Mouse (Mus musculus) lung, adult 18-20 months (tissue): ENCODE data around the gene Ubxn1.
A peak's percentile ranks its signal among the peaks of the same experiment; 100 is the strongest.

Experiments
- DNase-seq, 2 experiments: peaks; one replicate each; pipeline ENCODE4 v3.0.0; 2022; ENCODE audit warnings: mixed read lengths in 2 of 2

Gene Ubxn1

DNA sequence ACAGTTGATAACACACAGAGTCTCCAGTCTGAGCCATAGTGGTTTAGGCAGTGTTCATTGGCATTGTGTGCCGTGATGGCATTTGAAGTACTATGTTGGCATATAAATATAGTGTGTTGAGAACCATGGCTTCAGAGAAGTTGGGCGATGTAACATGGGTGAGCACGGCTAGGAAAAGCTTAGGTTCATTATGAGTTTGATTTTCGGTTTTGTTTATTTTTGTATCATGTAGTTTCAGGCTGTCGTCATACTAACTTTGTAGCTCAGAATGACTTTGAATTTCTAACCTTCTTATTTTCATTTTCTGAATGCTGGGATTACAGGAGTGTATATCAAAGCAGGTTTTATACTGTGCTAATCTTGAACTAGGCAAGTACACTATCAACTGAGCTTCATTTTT is 32.1 kb downstream of the Ubxn1 start:
- no peak for DNase-seq

DNA sequence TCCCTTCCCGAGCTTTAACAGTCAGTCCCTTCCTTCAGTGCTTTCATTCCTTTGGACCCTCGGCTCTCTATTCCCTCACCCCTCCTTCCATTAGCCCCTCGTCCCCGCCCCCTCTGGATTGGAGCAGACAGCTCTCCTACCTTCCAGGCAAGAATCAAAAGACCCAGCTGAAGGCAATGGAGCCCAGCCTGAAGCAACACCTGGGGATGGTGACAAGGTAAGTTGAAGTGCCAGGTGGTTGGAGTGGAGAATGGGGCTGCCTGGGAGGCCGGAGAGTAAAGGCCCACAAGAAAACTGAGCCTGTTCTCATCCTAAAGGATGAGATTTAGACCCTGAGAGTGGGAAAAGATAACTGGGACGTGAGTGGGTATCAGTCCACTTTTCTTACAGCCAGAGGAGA is 37.2 kb downstream of the Ubxn1 start:
- no peak for DNase-seq

DNA sequence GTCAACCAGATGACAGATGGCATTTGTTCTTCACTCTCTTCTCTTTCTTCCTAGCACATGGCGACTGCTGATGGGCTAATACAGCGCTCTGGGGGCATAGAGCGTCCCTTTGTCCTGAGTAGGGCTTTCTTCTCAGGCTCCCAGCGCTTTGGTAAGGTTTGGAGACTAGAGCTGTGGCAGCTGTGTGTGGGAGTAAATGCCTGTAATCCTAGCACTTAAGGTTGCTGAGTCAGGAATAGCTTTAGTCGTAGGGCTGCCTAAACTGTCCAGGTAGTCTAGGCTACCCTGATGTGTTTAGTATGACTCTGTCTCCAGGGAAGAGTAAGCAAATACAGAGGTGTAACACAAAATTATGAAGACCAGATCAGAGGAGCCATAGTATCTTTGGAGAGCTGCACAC is 40.5 kb downstream of the Ubxn1 start:
- no peak for DNase-seq

DNA sequence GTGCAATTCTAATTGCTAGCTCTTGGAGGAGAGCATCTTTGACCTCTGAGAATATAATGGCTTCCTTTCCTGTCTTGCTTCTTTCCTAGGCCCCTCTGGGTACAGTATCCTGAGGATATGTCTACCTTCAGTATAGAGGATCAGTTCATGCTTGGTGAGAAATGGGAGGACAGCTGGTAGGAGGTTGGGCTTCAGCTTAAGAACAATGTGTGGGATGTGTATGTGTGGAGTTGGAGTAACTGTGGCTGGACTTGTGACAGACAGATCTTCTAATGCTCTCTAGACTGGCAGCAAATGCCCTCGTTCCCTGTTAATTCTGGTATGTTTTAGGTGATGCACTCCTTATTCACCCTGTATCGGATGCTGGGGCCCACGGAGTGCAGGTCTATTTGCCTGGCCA is 42.9 kb downstream of the Ubxn1 start:
- no peak for DNase-seq

DNA sequence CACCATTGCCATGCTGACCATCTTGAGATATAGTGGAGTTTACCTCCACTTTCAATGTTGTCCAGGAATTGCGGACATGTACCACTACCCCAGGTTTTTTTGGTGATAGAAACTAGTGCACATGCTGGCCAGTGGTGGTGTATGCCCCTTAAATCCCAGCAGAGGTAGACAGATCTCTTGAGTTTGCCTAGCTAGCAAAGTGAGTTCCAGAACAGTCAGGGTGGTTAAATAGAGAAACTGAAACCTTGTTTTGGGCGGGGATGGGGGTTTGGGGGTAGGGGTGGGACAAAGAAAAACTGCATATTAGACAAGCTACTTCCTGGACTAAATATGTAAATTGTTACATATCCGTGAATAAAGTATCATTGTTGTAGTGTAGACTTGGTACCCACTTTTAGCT is 47.7 kb downstream of the Ubxn1 start:
- no peak for DNase-seq

DNA sequence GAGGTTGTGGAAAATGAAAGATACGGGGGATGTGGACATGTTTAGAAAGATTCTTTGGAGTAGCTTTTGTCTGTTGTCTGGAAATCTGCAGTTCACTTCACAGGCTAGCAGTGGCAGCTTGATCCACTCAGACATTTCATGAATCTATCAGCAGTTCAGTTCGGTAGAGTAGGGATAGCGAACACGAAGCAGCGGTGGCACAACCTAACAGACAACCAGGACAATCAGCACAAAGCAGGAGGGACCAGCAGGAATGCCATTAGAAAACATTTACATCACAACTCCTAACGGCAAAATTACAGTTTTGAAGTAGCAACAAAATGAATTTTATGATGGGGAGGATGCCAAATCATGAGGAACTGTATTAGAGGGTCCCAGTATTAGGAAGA is 48.4 kb downstream of the Ubxn1 start:
- DNase-seq: no peak

DNA sequence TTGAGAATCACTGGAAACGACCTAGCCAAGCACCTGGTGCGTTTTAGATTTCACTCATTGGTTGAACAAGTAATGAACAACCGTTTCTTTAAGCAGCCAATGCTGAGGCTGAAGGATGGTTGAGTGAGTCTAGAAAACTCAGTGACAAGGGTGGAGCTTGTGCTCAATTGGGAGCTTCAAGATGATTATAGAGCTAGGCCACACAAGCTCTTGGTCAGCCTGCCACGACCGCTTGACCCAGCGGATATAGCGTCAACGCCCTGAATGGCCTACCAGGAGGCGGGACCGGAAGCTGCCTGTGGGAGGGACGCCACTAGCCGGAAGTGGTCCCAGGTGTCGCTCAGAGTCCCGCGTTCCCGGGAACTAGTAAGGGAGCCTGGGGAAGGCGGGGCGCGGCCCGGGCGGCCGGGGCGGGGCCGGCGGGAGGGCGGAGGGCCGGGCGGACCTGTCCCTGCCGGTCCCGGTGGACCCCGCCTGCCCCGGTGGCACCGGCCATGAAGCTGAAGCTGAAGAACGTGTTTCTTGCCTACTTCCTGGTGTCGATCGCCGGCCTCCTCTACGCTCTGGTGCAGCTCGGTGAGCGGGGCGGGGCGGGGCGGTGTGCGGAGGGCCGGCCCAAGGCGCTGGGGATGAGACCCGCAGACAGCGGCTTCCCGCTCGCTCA is 48.9 kb downstream of the Ubxn1 start, which contains the start of gene B3gat3:
TSS of gene B3gat3 (plus strand) at position 302 of the 664 bp plus-strand sequence.
- DNase-seq: peak; percentile 96 to 98

DNA sequence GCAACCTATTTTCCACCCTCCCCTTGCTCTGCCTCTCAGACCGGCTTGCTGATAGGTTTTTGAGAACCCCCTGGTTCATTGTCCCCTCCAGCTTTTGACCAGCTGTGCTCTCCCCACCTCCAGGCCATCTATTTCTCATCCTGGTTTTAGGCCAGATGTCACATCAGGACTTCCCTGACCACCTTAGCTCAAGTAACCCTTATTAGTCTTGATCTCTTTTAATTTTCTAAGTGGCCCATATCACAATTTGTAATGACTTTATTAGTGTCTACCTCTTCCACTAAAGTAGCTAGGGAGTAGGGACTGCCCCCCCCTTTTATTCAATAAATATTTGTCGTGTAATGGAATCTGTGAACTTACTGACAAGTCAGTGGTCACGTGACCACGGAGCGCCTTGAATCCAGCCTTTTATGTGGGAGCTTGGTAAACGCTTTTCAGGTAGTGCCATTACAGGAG is 49.6 kb downstream of the Ubxn1 start:
- DNase-seq: peak in 1 of 2 experiments; percentile 51

DNA sequence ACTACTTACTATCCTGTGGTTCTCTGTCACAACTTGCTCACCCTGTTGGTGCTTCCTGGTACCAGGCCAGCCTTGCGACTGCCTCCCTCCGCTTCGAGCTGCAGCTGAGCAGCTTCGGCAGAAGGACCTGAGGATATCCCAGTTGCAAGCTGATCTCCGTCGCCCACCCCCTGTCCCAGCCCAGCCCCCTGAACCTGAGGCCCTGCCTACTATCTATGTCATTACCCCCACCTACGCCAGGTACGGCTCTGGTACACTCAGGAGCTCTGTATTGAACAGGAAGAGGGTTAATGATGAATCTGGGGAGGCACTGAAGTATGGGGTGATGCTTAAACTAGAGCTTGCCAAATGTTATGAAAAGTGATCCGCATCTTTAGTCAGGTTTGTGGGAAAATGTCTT is 50.4 kb downstream of the Ubxn1 start:
- no peak for DNase-seq
